Mouse (Mus musculus) right cerebral cortex, postnatal 14 days (tissue): ENCODE data around the gene Mkrn2.
"Not testable (repeated sequence)": the region's sequence is repeated elsewhere in the genome, so short reads cannot be mapped to it uniquely, and the experiment has no call there.

Experiments used
- DNase-seq: peaks from one replicate; pipeline ENCODE4 v3.0.0; 2022

Mkrn2 gene

DNA sequence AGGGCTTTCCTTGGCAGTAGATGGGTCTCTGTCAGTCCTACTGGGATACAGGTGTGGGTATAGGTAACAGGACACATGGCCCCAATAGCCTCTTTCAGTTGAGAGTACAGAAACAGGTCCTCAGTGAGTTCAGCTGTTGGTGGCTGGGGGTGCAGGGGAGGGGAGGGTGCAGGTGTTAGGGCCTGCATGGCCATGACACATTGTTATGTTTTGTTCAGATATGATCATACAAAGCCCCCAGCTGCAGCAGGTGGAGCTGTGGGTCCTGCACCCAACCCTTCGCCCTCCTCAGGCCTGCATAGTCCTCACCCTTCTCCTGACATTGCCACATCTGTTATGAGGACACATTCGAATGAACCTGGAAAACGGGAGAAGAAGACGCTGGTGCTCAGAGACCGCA lies 8.6 kb downstream of the Mkrn2 start:
- DNase-seq: no peak

DNA sequence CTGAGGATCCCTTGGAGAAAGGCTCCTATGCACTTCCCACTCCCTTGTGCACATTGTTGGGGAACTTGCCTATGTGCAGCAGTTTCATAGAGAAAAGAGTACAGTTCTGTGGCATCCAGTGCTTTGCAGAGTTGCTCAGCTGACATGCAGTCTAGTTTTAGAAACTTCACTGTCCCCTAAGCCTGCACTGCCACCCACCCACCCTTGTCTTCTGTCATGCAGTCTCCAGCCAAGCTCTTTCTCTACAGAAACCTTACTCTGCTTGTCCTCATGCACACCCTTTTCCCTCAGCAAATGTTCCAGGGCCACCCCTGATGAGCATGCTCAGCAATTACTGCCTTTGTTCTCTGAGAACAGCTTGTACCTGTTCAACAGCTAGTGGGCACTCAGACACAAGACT lies 12.1 kb downstream of the Mkrn2 start:
- no peak for DNase-seq

DNA sequence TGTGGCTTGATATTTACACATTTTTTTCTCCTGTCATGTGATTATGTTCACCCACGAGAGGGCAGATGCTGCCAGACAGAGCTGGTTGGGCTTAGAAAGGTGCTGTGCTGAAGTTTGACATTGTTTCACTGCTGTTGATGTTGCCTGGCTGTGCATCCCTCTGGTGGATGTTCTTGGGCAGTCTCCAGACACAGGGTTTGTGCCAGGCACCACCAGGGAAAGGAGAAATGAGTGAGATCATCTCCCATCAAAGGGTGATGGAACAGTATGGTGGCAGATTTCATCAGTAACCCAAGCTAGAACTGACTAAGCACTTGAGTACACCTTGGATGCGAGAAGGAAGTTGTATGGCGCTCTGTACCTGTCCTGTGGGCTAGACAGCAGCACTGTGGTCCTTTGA lies 14.3 kb downstream of the Mkrn2 start:
- no peak for DNase-seq

DNA sequence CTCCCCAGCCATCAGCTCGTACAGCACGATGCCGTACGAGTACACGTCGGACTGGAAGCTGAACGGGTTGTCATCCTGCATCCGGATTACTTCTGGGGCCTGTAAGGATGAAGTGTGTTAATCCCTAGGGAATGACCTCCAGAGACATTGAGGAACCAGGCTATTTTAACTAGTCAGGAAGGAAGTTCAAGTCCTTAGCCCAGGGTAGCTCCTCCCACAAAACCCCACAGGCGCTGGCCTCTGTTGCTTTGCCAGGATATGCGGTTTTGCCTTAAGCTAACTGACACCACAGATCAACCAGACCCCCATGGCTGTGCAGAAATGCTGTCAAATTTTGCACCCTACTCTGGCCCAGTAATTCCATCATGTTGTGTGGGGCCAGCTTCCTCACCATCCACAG lies 18.1 kb downstream of the Mkrn2 start:
- DNase-seq: no peak

DNA sequence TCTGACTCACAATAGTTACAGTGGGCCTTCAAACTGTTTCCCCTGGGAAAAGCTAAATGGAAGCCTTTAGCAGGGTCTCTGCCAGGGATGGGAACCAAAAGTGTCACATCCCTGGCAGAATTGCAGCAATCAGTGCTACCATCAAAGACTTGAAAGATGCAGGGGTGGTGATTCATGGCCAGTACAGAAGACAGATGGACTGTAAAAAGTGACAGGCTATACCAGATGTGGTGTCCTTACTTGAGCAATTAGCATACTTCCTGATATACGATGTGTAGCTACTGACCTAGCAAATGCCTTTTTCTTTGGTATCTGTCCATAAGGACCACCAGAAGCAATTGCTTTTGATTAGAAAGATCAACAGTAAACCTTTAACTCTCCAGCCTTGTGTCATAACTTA lies 19.2 kb downstream of the Mkrn2 start:
- no peak for DNase-seq

DNA sequence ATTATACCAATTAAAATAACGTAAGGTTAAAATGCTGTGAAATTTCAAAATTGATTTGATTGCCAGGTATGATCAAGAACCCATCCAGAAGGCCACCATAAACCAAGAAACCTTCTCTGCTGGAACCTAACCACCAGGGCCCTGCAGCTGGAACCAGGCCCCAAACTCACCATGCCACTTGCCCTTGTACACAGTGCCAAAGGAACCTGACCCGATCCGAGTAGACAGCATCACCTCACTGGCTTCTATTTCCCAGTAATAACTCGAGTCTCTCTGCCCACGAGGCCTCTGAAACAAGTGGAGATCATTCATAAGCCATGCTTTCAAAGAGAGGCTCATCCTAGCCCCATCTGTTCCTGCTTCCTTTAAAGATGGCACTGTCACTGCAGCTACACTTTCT lies 24.4 kb downstream of the Mkrn2 start:
- no peak for DNase-seq

DNA sequence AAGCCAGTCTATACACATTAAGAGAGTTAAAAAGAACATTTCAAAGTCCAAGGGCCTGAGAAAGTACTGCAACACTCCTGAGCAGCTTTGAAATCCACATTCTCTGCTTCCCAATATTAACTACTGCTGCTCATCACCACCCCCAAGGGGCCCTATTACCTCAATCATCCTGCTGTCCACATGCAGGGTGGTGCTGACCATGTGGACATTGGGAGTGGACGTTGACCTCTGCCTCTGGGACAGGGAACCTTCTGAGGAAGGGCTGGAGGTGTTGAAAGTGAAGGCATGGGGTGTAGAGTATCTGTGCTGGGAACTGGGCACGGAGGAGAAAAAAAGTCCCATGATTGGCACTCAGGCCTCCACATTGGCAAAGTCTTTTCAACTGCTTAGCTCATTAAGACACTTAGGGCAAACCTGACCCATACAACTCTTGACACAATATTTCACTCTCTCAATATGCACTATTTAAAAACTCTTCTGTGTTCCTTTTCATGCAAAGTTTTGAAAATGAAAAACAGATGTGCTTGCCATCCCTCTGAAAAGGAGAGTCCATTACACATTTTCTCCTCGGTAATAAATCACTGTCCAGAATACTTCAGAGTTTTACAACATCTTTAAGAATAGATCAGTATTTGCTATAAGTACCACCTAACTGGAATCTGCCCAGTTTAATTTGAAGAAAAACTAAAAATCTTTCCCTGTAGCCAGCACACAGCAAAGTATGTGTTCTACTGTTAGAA lies 29.5 kb downstream of the Mkrn2 start:
- DNase-seq: no peak

DNA sequence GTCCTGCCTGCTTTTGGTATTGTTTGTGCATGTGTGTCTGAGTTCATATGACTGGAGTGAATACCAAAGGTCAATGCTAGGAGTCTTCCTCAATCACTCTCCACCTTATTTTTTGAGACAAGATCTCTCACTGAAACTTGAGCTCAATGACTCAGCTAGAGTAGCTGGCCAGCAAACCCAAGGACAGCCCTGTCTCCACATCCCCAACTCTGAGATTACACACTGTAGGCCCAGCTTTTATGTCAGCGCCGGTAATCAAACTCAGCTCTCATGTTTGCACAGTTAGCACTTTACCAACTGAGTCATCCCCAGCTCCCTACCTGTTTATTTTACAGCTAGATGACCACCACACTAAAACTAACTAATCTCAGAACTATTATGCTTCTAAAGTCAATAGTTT lies 32.3 kb downstream of the Mkrn2 start:
- no peak for DNase-seq

DNA sequence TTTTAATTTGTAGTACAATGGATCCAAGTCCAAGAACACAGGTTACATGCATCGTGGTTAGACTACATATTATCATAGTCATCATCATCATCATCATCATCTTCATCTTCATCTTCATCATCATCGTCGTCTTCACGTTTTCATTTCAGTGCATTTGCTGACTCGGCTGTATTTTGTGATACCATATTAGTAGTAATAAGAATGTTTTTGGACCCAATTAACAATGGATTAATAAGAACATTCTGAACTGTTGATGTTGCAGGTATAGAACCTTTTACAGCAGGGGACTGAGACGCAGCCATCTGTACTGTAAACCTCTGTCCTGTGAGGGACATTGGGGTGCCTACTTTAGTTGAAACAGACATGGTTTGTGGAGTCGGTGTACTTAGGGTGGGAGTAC lies 36.5 kb downstream of the Mkrn2 start:
- not testable (repeated sequence) for DNase-seq

DNA sequence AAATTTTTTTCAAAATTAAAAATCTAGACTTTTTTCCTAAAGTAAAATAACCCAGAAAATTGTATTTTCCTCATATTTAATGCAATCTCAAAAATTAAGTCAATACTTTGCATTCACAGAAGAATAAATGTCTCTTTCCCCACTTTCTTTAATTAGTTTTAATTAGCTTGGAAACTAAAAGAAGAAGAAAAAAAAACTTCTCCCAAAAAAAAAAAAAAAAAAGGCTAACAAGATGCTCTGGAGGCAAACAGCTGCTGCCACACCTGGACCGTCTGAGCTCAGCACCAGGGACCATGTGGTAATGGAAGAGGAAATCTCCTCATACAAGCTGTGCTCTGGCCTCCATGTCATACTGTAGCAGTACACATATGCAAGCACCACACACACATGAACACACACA lies 41.6 kb downstream of the Mkrn2 start:
- no peak for DNase-seq

DNA sequence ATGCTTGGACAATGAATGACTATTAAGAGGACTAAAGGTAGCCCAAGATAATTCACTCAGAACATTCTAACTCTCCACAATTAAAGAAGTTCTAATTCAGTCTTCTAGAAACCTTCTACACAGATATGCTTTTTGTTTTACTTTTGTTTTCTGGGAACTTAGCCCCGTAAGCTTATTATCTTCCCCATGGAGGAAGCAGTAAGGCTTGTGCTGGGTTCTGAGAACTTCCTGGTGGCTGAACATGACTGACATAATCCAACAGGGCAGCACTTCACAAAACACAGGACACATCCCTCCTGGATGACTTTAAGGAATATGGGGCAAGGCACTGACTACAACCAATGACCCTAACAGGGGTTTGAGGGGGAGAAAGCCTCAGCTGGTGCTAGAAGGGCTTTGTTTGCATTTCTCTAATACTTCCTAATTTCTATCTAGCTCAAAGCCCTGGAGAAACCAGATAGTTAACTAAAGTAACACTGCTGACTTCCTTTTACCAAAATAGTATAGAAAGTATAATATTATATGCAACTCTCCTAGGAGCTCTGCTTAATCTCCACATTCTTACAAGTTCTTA lies 48.2 kb downstream of the Mkrn2 start:
- DNase-seq: no peak

DNA sequence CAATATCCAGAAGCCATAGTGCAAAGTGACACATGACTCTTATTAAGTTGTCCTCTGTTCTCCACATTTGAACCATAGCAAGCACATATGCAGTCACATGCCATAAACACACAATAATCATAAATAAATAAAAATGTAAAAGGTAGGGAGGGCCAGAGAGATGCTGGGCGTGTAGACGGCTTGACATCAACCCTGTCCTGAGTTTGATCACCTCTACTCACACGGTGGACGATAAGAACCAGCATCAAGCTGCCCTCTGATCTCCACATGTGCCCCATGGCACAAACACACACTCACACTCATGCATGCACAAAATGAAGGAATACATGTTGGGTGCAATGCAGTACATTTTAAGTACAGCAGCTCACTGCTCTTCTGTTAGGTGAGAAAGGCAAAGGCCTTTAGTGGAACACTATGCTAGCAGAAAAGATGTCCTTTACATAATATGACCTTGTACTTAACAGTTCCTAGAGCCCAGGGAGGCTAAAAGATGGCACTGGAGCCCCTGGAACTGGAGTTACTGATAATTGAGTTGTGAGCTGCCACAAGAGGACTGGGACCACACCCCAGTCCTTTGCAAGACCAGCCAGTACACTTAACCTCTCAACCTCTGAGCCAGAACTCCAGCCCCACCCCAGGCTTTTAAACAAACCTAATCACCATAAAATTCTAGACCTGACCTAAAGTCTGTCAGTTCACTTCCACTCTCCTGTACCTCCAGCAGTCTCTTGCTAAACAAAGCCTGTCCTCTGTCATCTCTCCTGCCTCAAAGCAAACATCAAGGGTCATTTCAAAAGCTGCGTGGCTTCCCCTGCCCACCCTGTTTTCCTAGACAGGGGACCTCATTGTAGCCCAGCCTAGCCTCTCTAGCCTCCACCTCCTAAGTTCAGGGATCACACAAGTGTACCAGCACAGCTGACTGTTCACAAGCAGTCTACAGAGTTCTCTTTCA lies 49.0 kb downstream of the Mkrn2 start:
- no peak for DNase-seq

DNA sequence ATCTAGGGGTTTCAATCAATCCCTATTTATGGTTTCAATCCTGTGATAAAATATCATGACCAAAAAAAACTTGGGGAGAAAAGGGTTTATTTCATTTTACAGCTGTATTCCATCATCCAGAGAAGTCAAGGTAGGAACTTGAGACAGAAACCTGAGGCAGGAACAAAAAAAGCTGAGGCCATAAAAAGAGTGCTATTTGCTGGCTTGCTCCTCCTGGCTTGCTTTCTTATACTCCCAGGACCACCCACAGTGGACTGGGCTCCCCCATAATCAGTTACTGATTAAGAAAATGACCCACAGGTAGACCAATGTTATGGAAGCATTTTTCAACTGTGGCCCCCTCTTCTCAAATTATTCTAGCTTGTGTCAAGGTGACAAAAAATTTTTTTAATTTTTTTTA lies 50.0 kb downstream of the Mkrn2 start:
- no peak for DNase-seq

DNA sequence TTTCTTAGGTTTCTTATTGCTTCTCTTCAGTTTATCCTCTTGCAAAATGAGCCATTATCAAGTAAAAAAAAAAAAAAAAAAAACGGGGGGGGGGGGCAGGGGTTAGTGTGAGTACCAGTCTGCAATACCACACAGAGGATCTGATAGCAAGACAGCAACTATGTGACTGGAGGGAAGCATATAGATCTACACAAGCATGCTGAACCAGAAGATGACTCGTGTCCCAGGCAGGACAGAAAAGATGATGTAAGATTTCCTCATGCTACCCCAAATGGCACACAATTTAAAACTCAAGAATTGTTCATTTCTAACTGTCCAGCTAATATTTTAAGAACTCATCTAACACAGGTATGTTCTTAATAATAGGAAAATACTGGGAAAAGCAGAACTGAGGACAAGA lies 52.2 kb downstream of the Mkrn2 start:
- no peak for DNase-seq

DNA sequence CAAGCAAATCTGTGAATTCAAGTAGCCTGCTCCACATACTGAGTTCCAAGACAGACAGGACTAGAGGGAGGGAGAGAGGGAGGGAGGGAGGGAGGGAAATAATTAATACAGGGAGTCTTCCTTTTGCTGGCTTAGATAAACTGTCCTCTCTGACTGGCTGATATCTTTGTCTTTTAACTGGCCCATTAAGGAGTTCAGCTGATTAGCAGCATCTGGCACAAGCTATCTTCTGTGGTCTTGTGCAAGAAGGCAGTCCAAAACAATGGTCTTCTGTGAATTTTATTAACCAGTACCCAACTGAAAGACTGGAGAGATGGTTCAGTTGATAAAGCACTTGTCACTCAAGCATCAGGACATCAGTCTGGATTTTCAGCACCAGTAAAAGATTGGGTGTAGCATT lies 57.1 kb downstream of the Mkrn2 start:
- DNase-seq: no peak

DNA sequence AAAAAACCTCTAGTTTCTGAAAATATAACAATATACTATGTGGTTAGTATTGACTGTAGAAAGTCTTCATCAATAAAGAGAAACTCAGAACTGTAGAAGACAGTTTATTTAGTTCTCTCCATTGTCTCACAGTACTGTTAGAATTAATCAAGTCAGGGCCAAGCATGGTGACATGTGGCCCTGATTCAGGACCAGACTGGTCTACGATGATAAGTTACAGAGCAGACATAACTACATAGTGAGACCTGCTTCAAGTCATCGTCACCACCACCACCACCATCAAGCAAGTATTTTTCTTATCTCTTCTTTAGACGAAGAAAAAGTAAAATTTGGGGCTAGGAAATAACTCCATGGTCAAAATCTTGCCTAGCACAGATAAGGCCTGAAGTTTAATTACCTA lies 62.6 kb downstream of the Mkrn2 start:
- no peak for DNase-seq

DNA sequence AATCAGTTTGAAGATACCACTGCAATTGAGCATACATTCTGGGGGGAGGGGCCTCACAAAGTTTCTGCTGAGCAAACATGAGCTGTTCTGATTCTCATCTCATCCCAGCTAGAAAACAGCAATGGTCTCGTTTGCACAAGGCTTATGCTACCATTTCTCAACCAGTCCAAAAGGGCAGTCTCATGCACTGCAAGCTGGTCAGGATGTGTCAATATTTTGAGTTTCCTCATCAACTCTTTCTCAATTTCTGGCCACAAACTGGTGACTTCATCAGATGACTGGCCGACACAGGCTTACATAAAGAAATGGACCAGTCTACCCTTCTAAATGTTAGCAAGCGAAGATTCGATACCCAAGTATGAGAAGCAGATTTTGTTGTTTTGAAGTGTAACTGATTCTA lies 64.9 kb downstream of the Mkrn2 start:
- no peak for DNase-seq
